Mouse (Mus musculus) midbrain, embryonic 10.5 days (tissue): ENCODE measurements around the gene Smyd3. TPM values are rescaled to one million over a fixed set of nuclear protein-coding genes. Genes with fewer than 3 reads are reported as not detected.

Experiments used
- DNase-seq: peaks from one replicate; pipeline ENCODE4 v3.0.0-alpha.2; 2017; ENCODE audit warnings: low spot score
- H3K27ac ChIP-seq: fragments of 300-500 bp; sonication (generic); replicated peaks from 2 replicates; pipeline ENCODE4 v1.5.1; 2016; ENCODE audit warnings: mild to moderate bottlenecking
- H3K27me3 ChIP-seq: fragments of 300-500 bp; sonication (generic); 2 replicates; pipeline ENCODE4 v1.6.1; 2016; ENCODE audit warnings: low read depth, mild to moderate bottlenecking; ENCODE audit not compliant: poor library complexity, severe bottlenecking
- H3K36me3 ChIP-seq: fragments of 300-500 bp; sonication (generic); 2 replicates; pipeline ENCODE4 v1.6.1; 2016; ENCODE audit warnings: mild to moderate bottlenecking, moderate library complexity
- H3K4me1 ChIP-seq: fragments of 300-500 bp; sonication (generic); 2 replicates; pipeline ENCODE4 v1.6.1; 2016
- H3K4me3 ChIP-seq: fragments of 300-500 bp; sonication (generic); 2 replicates; pipeline ENCODE4 v1.5.1; 2016; ENCODE audit warnings: mild to moderate bottlenecking, moderate library complexity
- H3K9me3 ChIP-seq: fragments of 300-500 bp; sonication (generic); replicated peaks from 2 replicates; pipeline ENCODE4 v1.6.1; 2016; ENCODE audit warnings: mild to moderate bottlenecking
- WGBS: fragments of 180-500 bp; shearing (Covaris S2); methylation state at CpG from one replicate; pipeline ENCODE4 v1.1.7; 2016; 5-methylcytosine and 5-hydroxymethylcytosine counted together
- polyA plus RNA-seq: library from polyadenylated mRNA; unstranded; fragments of >200 nt; fragmentation: Nextera tagmentation; extraction: Ambion mirVana; gene quantifications from 2 replicates; pipeline ENCODE4 v1.2.1, GENCODE M21; 2016

Smyd3 gene
- polyA plus RNA-seq: 11.7 and 15.3 TPM in 2 replicates

DNA sequence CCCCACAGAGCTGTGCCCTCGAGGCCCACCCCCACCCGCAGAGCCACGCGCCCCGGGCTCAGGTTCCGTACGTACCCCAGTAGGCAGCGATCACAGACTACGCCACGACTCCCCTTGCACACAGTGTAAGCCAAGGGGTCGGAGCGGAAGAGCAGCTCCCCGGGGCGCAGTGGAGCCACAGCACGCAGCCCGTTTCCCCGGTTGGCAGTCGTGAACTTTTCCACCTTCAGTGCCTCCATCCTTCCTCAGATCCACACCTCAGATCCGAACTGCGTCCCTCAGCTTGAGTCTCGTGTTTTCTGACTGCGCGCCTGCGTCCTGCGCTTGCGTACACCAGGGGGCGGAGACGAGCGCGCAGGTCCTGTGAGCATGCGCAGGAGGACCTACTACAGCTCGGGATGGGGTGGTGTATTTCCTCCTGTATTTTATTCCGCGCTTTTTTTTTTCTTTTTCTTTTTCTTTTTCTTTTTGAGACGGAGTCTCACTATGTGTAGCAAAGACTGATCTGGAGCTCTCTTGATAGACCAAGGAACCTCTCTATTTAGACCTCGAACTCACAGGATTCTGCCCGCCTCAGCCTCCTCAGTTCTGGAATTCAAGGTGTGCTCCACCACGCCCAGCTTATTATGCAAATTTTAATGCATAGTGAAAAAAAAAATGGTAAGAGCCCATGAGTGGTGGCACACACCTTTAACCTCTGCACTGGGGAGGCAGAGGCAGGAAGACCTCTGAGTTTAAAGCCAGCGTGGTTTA lies at the start of gene Smyd3:
Gene Smyd3 (minus strand): TSS at position 329 of the 753 bp plus-strand sequence.
- Histone ChIP-seq H3K4me3 (peak within 1 kb of the TSS; percentile 84), H3K36me3 (no peaks in the 10 kb centered on the region), H3K27ac (peak within 1 kb of the TSS; percentile 82), H3K9me3 (no peaks in the 10 kb centered on the region), H3K4me1 (peaks cover 19% of the 10 kb centered on the region), H3K27me3 (no peaks in the 10 kb centered on the region)
- DNase-seq: peak; percentile 81
- WGBS: 6% methylated on average over 39 of the region's 39 CpGs

DNA sequence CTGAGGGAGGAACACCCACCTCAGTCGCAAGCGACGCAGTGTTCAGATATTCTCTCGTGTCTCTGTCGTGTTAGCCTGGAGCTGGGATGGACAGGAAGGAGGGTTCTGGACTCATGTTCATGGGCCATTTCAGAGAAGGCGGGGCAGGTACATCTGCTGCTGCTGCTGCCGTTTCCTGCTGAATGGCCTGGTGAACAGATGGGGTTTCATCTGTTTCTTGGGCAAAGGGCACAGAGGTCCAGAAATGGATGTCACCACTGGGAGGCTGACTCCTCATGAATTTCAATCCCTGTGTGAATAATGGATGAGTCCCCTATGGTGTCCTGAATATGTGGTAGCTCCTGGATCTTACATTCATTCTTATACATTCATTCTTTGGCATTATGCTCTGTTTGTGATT lies 49.7 kb upstream of the Smyd3 start:
- Histone ChIP-seq H3K36me3 (no peaks in the 10 kb centered on the region), H3K27ac (peak overlapping the region; percentile 61), H3K4me3 (no peak overlapping the region), H3K4me1 (peaks cover 37% of the 10 kb centered on the region), H3K9me3 (no peaks in the 10 kb centered on the region), H3K27me3 (no peaks in the 10 kb centered on the region)
- WGBS: 73% methylated on average over 7 of the region's 7 CpGs
- DNase-seq: peak; percentile 33

DNA sequence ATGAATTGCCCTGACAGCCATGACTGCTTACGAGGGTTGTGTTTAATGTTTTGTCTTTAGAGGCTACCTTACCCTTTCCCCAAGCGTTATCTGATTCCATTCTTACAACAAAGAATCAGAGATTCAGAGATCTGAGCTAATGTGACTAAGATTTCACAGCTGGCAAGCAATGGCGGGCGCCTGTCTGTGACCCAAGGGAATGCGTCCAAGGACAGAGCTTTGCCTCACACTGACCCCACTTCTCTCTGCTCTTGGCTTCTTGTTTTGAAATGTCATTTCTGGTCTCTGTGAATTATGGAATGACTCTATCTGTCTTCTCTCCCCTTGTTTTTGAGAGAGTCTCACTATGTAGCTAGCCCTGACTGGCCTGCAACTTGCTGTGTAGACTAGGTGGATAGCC lies 46.1 kb upstream of the Smyd3 start:
- H3K36me3 ChIP-seq: no peaks in the 10 kb centered on the region
- H3K27me3 ChIP-seq: no peaks in the 10 kb centered on the region
- no peak overlapping the region for H3K4me3 ChIP-seq
- H3K9me3 ChIP-seq: no peaks in the 10 kb centered on the region
- no peak for DNase-seq
- H3K4me1 ChIP-seq: peaks cover 34% of the 10 kb centered on the region
- H3K27ac ChIP-seq: no peak overlapping the region
- WGBS: 75% methylated on average over 5 of the region's 5 CpGs

DNA sequence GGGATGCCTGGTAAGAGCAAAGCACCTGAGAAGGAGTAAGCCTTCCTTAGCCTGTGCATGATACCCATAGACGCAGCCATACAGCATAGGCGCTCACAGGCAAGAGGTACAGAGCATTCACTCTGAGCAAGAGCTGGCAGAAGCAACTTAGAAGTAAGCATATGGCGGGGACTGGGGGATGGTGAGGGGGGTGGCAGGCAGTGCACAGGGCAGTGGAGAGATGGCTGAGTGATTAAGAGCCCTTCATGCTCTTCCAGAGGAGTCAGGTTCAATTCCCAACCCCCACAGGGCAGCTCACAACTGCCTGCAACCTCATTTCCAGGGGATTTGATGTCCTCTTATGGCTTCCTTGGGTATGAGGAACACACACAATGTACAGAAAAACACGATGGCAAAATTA lies 45.4 kb upstream of the Smyd3 start:
- DNase-seq: no peak
- Histone ChIP-seq H3K27me3 (no peaks in the 10 kb centered on the region), H3K27ac (no peak overlapping the region; the same call in 1 of the 2 replicates), H3K9me3 (no peaks in the 10 kb centered on the region), H3K36me3 (no peaks in the 10 kb centered on the region), H3K4me3 (no peak overlapping the region), H3K4me1 (peaks cover 28% of the 10 kb centered on the region)
- 91% methylated on average over 4 of the region's 4 CpGs for WGBS

DNA sequence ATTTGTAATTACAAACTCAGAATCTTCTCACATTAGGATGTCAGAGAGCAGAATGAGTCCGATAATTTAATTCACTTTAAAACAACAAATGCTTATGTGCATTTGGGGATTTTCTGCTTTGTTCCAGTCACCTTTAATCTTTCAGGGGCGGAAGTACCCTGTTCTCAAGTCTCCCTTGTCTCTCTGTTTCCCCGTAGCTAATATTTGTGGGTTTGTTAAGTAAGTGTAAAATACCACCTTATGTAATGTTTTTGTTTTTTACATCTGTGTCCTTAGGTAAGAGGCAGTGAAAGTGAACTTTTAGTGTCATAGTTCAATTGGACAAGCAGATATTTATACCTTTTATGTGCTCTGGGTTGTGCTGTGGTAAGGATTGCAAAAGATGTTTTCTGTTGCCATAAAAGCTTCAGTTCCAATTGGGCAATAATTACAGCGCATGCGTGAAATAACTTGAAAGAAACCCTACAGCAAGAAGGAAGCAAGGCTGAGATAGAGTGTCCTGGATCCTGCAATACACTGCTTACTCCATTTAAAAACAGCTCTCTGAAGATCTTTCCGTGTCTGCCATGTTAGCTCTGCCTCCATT lies 43.1 kb upstream of the Smyd3 start:
- peaks cover 15% of the 10 kb centered on the region for H3K4me1 ChIP-seq
- no peaks in the 10 kb centered on the region for H3K36me3 ChIP-seq
- no peaks in the 10 kb centered on the region for H3K27me3 ChIP-seq
- no peak for DNase-seq
- H3K4me3 ChIP-seq: no peak overlapping the region
- no peak overlapping the region for H3K27ac ChIP-seq
- H3K9me3 ChIP-seq: no peaks in the 10 kb centered on the region
- 91% methylated on average over 6 of the region's 6 CpGs for WGBS

DNA sequence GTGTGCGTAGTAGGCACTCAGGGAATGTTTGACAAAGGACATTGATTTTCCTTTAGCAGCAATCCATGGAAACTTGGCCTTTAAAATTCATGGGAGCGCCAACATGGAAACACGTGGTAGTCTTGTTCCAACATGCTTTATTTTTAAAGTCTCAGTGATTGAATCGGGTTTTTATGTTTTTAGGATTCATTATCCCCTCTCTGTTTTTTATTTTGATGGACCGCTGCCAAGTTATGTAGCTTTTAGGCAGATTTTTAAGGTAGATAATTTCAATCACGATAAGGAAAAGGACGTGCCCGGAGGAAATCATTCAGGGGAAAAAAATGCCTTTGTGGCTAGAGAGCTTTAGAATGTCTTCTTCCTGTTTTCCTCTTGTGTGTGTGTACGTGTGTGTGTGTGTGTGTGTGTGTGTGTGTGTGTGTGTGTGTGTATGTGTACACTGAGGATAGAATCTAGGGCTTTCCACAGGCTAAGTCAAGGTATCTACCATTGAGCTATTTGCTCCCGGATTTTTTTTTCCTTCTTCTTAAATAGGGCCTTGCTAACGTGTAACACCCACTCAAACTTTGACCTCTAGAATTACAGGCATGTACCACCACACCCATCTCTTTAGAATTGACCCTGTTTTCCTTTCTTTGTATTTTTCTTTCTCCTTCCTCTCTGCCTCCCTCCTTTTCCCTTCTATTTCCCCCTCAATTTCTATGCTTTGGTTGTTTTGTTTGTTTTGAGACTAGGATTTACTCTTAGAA lies 41.8 kb upstream of the Smyd3 start:
- Histone ChIP-seq H3K27ac (no peak overlapping the region), H3K4me1 (peaks cover 15% of the 10 kb centered on the region), H3K9me3 (no peaks in the 10 kb centered on the region), H3K4me3 (no peak overlapping the region), H3K27me3 (no peaks in the 10 kb centered on the region), H3K36me3 (no peaks in the 10 kb centered on the region)
- DNase-seq: no peak
- WGBS: 81% methylated on average over 11 of the region's 11 CpGs

DNA sequence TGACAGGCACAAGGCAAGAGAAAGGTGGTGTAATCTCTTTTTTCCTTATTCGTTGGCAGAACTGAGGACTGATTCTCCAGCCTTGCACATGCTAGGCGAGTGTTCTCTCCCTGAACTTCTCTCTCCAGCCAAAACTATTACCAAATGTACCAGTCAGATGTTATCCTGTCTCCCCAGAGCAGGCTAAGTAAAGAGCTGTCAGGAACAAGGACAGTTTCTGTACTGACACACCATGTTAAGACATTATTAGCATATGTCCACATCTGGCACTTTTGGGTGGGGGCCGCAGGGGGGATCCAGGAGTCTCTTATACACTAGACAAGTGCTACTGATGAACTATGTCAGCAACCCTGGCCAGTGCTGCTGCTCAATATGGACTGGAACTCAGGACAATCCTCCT lies 39.1 kb upstream of the Smyd3 start:
- no peak overlapping the region for H3K4me3 ChIP-seq
- H3K36me3 ChIP-seq: no peaks in the 10 kb centered on the region
- WGBS: 92% methylated on average over 3 of the region's 3 CpGs
- no peaks in the 10 kb centered on the region for H3K9me3 ChIP-seq
- H3K27me3 ChIP-seq: no peaks in the 10 kb centered on the region
- H3K4me1 ChIP-seq: peaks cover 6% of the 10 kb centered on the region
- H3K27ac ChIP-seq: no peak overlapping the region
- DNase-seq: no peak

DNA sequence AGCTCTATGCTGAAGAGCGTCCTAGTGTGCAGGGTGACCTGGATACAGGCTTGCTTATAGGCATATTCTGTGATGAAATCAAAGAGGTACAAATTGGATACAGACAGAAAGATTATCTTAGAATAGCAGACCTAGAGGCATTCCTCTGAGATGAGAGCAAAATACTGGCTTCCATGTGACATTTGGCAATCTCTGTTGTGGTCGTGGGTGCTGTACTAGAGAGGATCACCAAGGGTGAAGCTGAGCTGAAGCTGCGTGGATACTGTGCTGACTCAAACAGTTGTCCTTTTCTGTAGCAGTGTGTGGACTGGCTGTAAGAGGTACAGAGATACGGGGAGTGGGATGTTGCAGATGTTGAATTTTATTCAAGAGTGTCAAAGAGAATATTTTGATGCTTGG lies 36.1 kb upstream of the Smyd3 start:
- WGBS: 86% methylated on average over 4 of the region's 4 CpGs
- Histone ChIP-seq H3K9me3 (no peaks in the 10 kb centered on the region), H3K27me3 (no peaks in the 10 kb centered on the region), H3K4me1 (peaks cover 6% of the 10 kb centered on the region), H3K36me3 (no peaks in the 10 kb centered on the region), H3K4me3 (no peak overlapping the region), H3K27ac (no peak overlapping the region)
- DNase-seq: no peak

DNA sequence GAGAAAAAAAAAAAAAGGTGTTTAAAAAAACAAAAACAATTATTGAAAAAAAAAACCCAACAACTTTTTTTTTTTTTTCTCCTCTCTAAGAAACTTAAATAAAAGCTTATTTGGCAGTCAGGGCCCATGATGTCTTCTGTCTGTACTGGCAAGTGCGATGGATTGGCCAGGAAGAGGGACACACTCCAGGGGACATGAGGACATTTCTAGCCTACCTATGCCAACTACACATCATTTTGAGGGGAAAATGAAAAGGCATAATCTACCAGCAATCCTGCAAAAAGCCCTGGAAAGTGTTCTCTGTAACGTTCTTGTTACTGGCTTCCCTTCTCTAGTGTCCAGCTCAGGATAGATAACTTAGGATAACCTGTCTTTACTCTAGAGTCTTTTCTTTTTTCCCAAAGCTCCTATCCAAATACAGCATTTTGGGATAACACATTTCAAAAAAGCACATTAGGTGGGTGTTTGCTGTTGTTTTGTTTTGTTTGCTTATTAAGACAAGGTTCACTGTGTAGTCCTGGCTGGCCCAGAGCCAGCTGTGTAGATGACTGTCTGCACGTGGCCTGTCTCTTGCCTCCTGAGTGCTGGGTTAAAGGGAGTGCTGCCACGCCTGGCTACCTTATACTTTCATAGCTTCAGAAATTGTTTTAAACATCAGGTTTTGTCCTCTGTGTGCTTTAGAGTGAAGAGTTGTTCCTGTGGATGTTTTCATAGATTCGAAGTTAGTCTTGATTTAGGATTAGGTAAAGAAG lies 35.5 kb upstream of the Smyd3 start:
- Histone ChIP-seq H3K27ac (no peak overlapping the region), H3K4me1 (peaks cover 8% of the 10 kb centered on the region), H3K27me3 (no peaks in the 10 kb centered on the region), H3K36me3 (no peaks in the 10 kb centered on the region), H3K9me3 (no peaks in the 10 kb centered on the region), H3K4me3 (no peak overlapping the region)
- WGBS: 88% methylated on average over 5 of the region's 5 CpGs
- DNase-seq: no peak

DNA sequence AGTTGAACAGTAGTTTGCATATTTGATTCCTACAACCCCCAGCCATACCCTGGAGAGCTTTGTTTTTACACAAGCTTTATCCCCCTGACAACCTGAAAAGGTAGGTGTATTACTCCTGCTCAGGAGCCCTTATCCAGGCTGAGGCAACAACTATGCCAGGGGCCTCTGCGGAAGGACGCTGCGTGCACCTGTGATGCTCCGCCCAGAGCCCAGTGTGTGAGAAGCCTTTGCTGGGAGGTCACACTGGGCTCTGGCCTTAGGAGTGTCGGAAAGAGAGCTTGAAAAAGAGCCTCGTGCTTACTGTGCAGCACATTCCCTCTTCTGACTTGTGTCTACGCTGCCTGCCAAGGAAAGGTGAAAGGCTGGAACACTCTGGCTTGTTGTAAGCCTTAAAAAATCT lies 34.9 kb upstream of the Smyd3 start:
- H3K4me3 ChIP-seq: no peak overlapping the region
- H3K27ac ChIP-seq: no peak overlapping the region
- no peaks in the 10 kb centered on the region for H3K9me3 ChIP-seq
- WGBS: 44% methylated on average over 7 of the region's 7 CpGs
- no peaks in the 10 kb centered on the region for H3K36me3 ChIP-seq
- H3K4me1 ChIP-seq: peaks cover 14% of the 10 kb centered on the region
- H3K27me3 ChIP-seq: no peaks in the 10 kb centered on the region
- no peak for DNase-seq

DNA sequence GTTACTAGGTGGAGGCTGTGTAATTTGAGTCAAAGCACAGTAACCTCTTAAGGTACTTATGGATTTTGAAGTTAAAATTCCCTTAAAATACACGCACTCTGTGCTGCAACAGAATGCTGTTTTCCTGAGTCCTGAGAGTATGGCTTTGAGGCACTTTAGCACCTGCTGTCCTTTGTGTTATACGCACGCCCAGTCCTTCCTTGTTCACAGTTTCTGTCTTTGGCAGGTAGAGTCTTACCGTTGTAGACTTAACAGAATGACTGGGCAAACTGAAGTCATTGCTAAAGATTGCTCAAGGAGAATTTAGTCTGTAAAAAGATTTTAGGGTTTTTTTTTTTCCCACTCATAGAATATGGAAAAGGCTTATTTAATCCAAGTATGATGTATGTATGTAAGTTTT lies 34.1 kb upstream of the Smyd3 start:
- no peak overlapping the region for H3K27ac ChIP-seq
- WGBS: 89% methylated on average over 4 of the region's 4 CpGs
- H3K9me3 ChIP-seq: no peaks in the 10 kb centered on the region
- H3K36me3 ChIP-seq: no peaks in the 10 kb centered on the region
- H3K4me1 ChIP-seq: peaks cover 22% of the 10 kb centered on the region
- no peak for DNase-seq
- H3K4me3 ChIP-seq: no peak overlapping the region
- H3K27me3 ChIP-seq: no peaks in the 10 kb centered on the region

DNA sequence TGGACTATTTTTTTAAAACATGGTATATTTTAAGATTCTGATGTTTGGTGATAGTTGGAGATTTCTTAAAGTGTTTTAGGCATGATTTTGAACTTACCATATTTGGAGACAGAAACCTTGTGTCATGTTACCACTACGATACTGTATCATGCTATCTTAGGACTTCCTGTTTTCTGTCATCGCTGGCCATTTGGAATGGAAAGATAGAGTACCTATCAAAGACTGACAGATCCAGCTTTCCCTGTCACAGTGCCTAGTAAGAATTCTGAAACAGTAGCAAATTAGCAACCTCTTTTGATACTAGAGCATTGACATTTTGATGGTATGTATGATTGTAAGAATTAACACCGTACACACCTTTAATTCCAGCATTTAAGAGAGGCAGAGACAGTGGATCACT lies 33.5 kb upstream of the Smyd3 start:
- peaks cover 22% of the 10 kb centered on the region for H3K4me1 ChIP-seq
- H3K27me3 ChIP-seq: no peaks in the 10 kb centered on the region
- H3K27ac ChIP-seq: no peak overlapping the region
- H3K9me3 ChIP-seq: no peaks in the 10 kb centered on the region
- 87% methylated on average over 3 of the region's 3 CpGs for WGBS
- DNase-seq: no peak
- no peak overlapping the region for H3K4me3 ChIP-seq
- no peaks in the 10 kb centered on the region for H3K36me3 ChIP-seq
